Mouse (Mus musculus) midbrain, embryonic 14.5 days (tissue): ENCODE measurements around the gene Vgll2. TPM values are rescaled to one million over a fixed set of nuclear protein-coding genes. Genes with fewer than 3 reads are reported as not detected.

ENCODE experiments used
- ATAC-seq: fragments of 200-750 bp; cut with Nextera tagmentation; 2 replicates; pipeline ENCODE4 v1.8.0; 2017; ENCODE audit warnings: moderate number of reproducible peaks, moderate library complexity; ENCODE audit not compliant: low FRiP score, low TSS enrichment
- DNase-seq: peaks from one replicate; pipeline ENCODE4 v3.0.0-alpha.2; 2015
- H3K27ac ChIP-seq: fragments of 300-500 bp; sonication (generic); replicated peaks from 2 replicates; pipeline ENCODE4 v1.5.1; 2014; ENCODE audit warnings: mild to moderate bottlenecking, low read depth, low read length, moderate library complexity
- H3K27me3 ChIP-seq: fragments of 300-500 bp; sonication (generic); 2 replicates; pipeline ENCODE4 v1.6.1; 2014; ENCODE audit warnings: low read length, control low read depth, mixed read lengths; ENCODE audit not compliant: control insufficient read depth, insufficient read depth
- H3K36me3 ChIP-seq: fragments of 300-500 bp; sonication (generic); 2 replicates; pipeline ENCODE4 v1.6.1; 2014; ENCODE audit warnings: low read length, control low read depth; ENCODE audit not compliant: control insufficient read depth, insufficient read depth
- H3K4me1 ChIP-seq: fragments of 300-500 bp; sonication (generic); 2 replicates; pipeline ENCODE4 v1.6.1; 2014; ENCODE audit warnings: mild to moderate bottlenecking, antibody characterized with exemption, low read length, control low read depth; ENCODE audit not compliant: control insufficient read depth, insufficient read depth
- H3K4me2 ChIP-seq: fragments of 300-500 bp; sonication (generic); 2 replicates; pipeline ENCODE4 v1.6.1; 2014; ENCODE audit warnings: mild to moderate bottlenecking, low read length, moderate library complexity
- H3K4me3 ChIP-seq: fragments of 300-500 bp; sonication (generic); replicated peaks from 2 replicates; pipeline ENCODE4 v1.5.1; 2014; ENCODE audit warnings: low read depth, low read length
- H3K9ac ChIP-seq: fragments of 300-500 bp; sonication (generic); replicated peaks from 2 replicates; pipeline ENCODE4 v1.6.1; 2014; ENCODE audit warnings: mild to moderate bottlenecking, low read length, moderate library complexity
- H3K9me3 ChIP-seq: fragments of 300-500 bp; sonication (generic); 2 replicates; pipeline ENCODE4 v1.6.1; 2016; ENCODE audit warnings: low read length, control low read depth, mixed read lengths; ENCODE audit not compliant: control insufficient read depth
- WGBS: fragments of 180-500 bp; shearing (Covaris S2); extraction: QIAGEN DNeasy Blood & Tissue Kit; methylation state at CpG from one replicate; pipeline ENCODE4 v1.1.7; 2014; 5-methylcytosine and 5-hydroxymethylcytosine counted together
- polyA plus RNA-seq: library from polyadenylated mRNA; unstranded; fragments of >200 nt; fragmentation: Nextera tagmentation; extraction: Ambion mirVana; gene quantifications from 2 replicates; pipeline ENCODE4 v1.2.1, GENCODE M21; 2014

Vgll2 gene
- polyA plus RNA-seq: not detected in 2 replicates

GRCm38 (mm10) chr10:52022413-52023212 lies at the start of gene Vgll2:
Gene Vgll2 (plus strand): TSS chr10:52022502.
- Histone ChIP-seq H3K4me2 (peak within 1 kb of the TSS; percentile 95), H3K27me3 (peaks cover 78% of the 10 kb centered on the region), H3K27ac (no peak within 1 kb of the TSS), H3K9me3 (no peaks in the 10 kb centered on the region), H3K4me3 (peak within 1 kb of the TSS; percentile 47), H3K4me1 (0 out of 2 replicates have a peak, but pooled peaks cover 9% of the 10 kb centered on the region), H3K36me3 (no peaks in the 10 kb centered on the region), H3K9ac (peak within 1 kb of the TSS; percentile 39)
- DNase-seq: peak; percentile 83
- peak; percentile 85 for ATAC-seq
- WGBS: under 1% methylated on average over 60 of the region's 60 CpGs

DNA sequence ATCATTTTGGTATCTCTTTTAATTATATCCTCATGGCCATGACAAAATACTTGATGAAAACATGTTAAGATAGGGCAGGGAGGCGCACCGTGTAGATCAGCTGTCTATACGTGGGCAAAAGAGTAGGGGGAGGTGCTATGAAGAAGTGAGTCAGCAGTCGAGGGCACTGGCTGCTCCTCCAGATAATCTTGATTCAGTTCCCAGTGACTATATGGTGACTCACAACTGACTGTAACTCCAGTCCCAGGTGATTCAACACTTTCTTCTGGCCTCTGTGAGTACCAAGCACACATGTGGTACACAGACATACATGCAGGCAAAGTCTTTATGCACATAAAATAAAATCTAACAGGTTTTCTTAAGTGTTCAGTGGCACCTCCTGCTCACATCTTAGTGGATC lies 47.2 kb upstream of the Vgll2 start:
- DNase-seq (no peak), ATAC-seq (no peak)
- H3K27me3 ChIP-seq: no peaks in the 10 kb centered on the region
- no peak overlapping the region for H3K4me3 ChIP-seq
- no peaks in the 10 kb centered on the region for H3K9me3 ChIP-seq
- 84% methylated on average over 4 of the region's 4 CpGs for WGBS
- no peak overlapping the region for H3K27ac ChIP-seq
- H3K4me2 ChIP-seq: no peak overlapping the region
- H3K36me3 ChIP-seq: no peaks in the 10 kb centered on the region
- H3K9ac ChIP-seq: no peak overlapping the region
- no peaks in the 10 kb centered on the region for H3K4me1 ChIP-seq

- 86% methylated on average over 3 of the region's 3 CpGs for WGBS
- DNase-seq (no peak), ATAC-seq (no peak)
- H3K4me2 ChIP-seq: no peak overlapping the region
- H3K4me1 ChIP-seq: no peaks in the 10 kb centered on the region
- no peaks in the 10 kb centered on the region for H3K9me3 ChIP-seq
- H3K4me3 ChIP-seq: no peak overlapping the region
- H3K36me3 ChIP-seq: no peaks in the 10 kb centered on the region
- H3K27ac ChIP-seq: no peak overlapping the region
- no peak overlapping the region for H3K9ac ChIP-seq
- no peaks in the 10 kb centered on the region for H3K27me3 ChIP-seq
Observed at GRCm38 (mm10) chr10:51975587-51975986, 46.7 kb upstream of the Vgll2 start.

GRCm38 (mm10) chr10:51981651-51982050 lies 40.7 kb upstream of the Vgll2 start:
- no peaks in the 10 kb centered on the region for H3K36me3 ChIP-seq
- no peak overlapping the region for H3K4me2 ChIP-seq
- H3K9me3 ChIP-seq: no peaks in the 10 kb centered on the region
- 87% methylated on average over 6 of the region's 6 CpGs for WGBS
- DNase-seq: no peak
- no peak overlapping the region for H3K9ac ChIP-seq
- H3K27me3 ChIP-seq: no peaks in the 10 kb centered on the region
- no peak overlapping the region for H3K27ac ChIP-seq
- no peak for ATAC-seq
- no peaks in the 10 kb centered on the region for H3K4me1 ChIP-seq
- no peak overlapping the region for H3K4me3 ChIP-seq

DNA sequence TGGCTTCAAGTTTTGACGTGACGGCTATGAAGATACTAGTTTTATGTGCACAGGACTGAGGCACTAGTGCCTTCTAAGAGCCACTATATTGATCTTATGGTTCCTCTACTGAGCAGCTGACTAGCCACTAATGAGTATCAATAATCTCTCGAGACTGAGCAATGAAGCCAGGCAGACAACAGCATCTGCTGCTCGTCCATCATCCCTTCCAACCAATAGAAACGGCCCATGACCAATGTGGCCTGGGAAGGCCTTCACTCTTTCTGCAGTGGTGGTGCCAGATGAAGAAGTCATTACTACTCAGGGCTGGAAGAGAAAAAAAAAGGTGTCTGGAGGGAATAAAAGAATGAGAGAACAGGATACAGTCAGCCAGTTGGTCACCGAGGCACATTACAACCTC lies 39.9 kb upstream of the Vgll2 start:
- Histone ChIP-seq H3K27ac (no peak overlapping the region), H3K36me3 (no peaks in the 10 kb centered on the region), H3K9ac (no peak overlapping the region), H3K4me1 (no peaks in the 10 kb centered on the region), H3K9me3 (no peaks in the 10 kb centered on the region), H3K4me2 (no peak overlapping the region), H3K27me3 (no peaks in the 10 kb centered on the region), H3K4me3 (no peak overlapping the region)
- WGBS: 89% methylated on average over 6 of the region's 6 CpGs
- DNase-seq: no peak
- no peak for ATAC-seq

- no peak for ATAC-seq
- 55% methylated on average over 1 of the region's 1 CpGs for WGBS
- H3K9ac ChIP-seq: no peak overlapping the region
- H3K27me3 ChIP-seq: peaks cover 41% of the 10 kb centered on the region
- no peak overlapping the region for H3K4me3 ChIP-seq
- DNase-seq: no peak
- 0 out of 2 replicates have a peak, but pooled peaks cover 8% of the 10 kb centered on the region for H3K4me1 ChIP-seq
- H3K27ac ChIP-seq: no peak overlapping the region
- H3K4me2 ChIP-seq: no peak overlapping the region
- no peaks in the 10 kb centered on the region for H3K9me3 ChIP-seq
- no peaks in the 10 kb centered on the region for H3K36me3 ChIP-seq
Observed at GRCm38 (mm10) chr10:52018471-52018870, 3.8 kb upstream of the Vgll2 start.

GRCm38 (mm10) chr10:52021231-52021630 lies 1.1 kb upstream of the Vgll2 start:
- H3K4me2 ChIP-seq: no peak overlapping the region
- H3K9me3 ChIP-seq: no peaks in the 10 kb centered on the region
- ATAC-seq: no peak
- peak; percentile 2 for DNase-seq
- no peaks in the 10 kb centered on the region for H3K36me3 ChIP-seq
- no peak overlapping the region for H3K27ac ChIP-seq
- peaks cover 69% of the 10 kb centered on the region for H3K27me3 ChIP-seq
- H3K4me1 ChIP-seq: 0 out of 2 replicates have a peak, but pooled peaks cover 8% of the 10 kb centered on the region
- H3K9ac ChIP-seq: no peak overlapping the region
- H3K4me3 ChIP-seq: no peak overlapping the region
- 2% methylated on average over 9 of the region's 9 CpGs for WGBS

GRCm38 (mm10) chr10:52021736-52022394 lies 437 bp upstream of the Vgll2 start:
- peak; percentile 38 for DNase-seq
- H3K9me3 ChIP-seq: no peaks in the 10 kb centered on the region
- under 1% methylated on average over 14 of the region's 15 CpGs for WGBS

More at GRCm38 (mm10) chr10:52021736-52022394, 437 bp upstream of the Vgll2 start:
- peak overlapping the region; percentile 95 for H3K4me2 ChIP-seq
- peaks cover 75% of the 10 kb centered on the region for H3K27me3 ChIP-seq
- no peak overlapping the region for H3K27ac ChIP-seq
- ATAC-seq: peak; percentile 67; the same call in 1 of the 2 replicates
- peak overlapping the region; percentile 47 for H3K4me3 ChIP-seq
- H3K4me1 ChIP-seq: 0 out of 2 replicates have a peak, but pooled peaks cover 8% of the 10 kb centered on the region
- H3K9ac ChIP-seq: no peak overlapping the region; the same call in 1 of the 2 replicates
- H3K36me3 ChIP-seq: no peaks in the 10 kb centered on the region
